Mouse (Mus musculus): Measurements from ENCODE around the gene Eef1akmt3. TPM values are rescaled to one million over a fixed set of nuclear protein-coding genes. Genes with fewer than 3 reads are reported as not detected.

Eef1akmt3 gene
- 0.40 and 0.49 TPM in 2 replicates for polyA plus RNA-seq (2012; rRNA removed; ENCODE audit: low replicate concordance)

DNA sequence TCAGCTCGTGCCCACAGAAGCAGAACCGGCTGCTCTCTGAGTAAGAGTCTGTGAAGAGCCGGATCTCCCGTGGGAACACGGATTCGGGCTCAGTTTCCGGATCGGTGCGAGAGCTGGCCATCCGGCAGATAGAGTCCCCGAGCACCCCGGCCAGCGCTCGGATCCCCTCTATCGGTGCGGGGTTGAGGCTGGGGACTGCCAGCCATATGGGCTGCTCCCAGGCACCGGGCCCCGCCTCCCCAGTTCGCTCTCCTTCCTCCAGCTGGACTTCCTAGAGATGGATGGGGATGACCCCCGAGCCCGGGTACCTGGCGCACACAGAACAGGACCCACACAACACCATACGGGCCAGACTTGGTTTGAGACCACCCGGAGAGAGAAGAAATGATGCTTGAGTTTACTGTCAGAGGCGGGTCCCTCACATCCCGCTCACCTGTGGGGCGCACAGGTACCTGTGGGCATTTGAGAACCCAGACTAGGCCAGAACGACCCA is at the start of gene Eef1akmt3, which contains the start of gene Mettl1:
Eef1akmt3 (minus strand) TSS at position 240 of the 493 bp plus-strand sequence.
Mettl1 (plus strand) TSS at position 141 of the 493 bp plus-strand sequence.

GRCm38 (mm10) chr10:127075080-127075479 is 33.8 kb upstream of the Eef1akmt3 start, which contains the start of gene Agap2:
Gene Agap2, plus strand, starts transcription at chr10:127075284.

GRCm38 (mm10) chr10:127070190-127071121 is 29.1 kb upstream of the Eef1akmt3 start, which contains the start of gene Tspan31:
Gene Tspan31, minus strand, starts transcription at chr10:127070264.

GRCm38 (mm10) chr10:127063239-127063872 is 22.0 kb upstream of the Eef1akmt3 start, which contains the start of gene Cdk4:
Gene Cdk4, plus strand, starts transcription at chr10:127063534.

GRCm38 (mm10) chr10:127059968-127060916 is 18.9 kb upstream of the Eef1akmt3 start, which contains the start of gene March9:
Gene March9, minus strand, starts transcription at chr10:127060184.

GRCm38 (mm10) chr10:127047954-127048353 is 6.6 kb upstream of the Eef1akmt3 start, which contains the start of gene Cyp27b1:
Gene Cyp27b1, plus strand, starts transcription at chr10:127048250.

GRCm38 (mm10) chr10:127030336-127031296 is 10.7 kb downstream of the Eef1akmt3 start, which contains the start of gene Tsfm:
Gene Tsfm, minus strand, starts transcription at chr10:127030840.

DNA sequence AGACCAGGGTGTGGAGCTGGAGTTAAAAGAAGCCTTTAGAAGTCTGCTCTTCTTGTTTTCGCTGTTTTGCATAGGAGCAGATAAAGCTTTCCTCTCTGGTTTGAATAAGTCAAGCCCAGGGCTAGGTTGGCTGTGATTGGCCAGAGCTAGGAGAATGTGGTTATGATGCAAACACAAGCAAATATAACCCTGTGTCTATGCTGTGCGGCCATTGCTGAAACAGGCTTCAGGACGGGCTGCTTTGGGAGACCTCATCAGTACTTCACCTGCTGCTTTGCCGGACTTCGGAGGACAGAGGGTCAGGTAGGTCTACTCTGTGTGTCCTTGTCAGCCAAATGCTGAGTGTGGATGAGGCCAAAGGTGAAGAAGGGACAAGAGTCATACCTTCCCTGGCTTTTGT is 40.8 kb downstream of the Eef1akmt3 start, which contains the start of gene Avil:
Avil (plus strand) TSS at position 181 of the 400 bp plus-strand sequence.

Other genes starting within 250 kb of the Eef1akmt3 start
- gene Atp23, start 140.2 kb downstream of the Eef1akmt3 start, polyA plus RNA-seq (2012; rRNA removed; ENCODE audit: low replicate concordance), result 6.3 and 7.4 TPM in 2 replicates
- gene Ctdsp2, start 62.8 kb downstream of the Eef1akmt3 start, polyA plus RNA-seq (2012; rRNA removed; ENCODE audit: low replicate concordance), result 152 and 174 TPM in 2 replicates
- gene Avil, start 40.8 kb downstream of the Eef1akmt3 start, polyA plus RNA-seq (2012; rRNA removed; ENCODE audit: low replicate concordance), result 0.10 and 0.26 TPM in 2 replicates
- gene Tsfm, start 10.7 kb downstream of the Eef1akmt3 start, polyA plus RNA-seq (2012; rRNA removed; ENCODE audit: low replicate concordance), result 25.4 and 47.4 TPM in 2 replicates
- 18.1 and 27.7 TPM in 2 replicates for gene Mettl1, start 99 bp downstream of the Eef1akmt3 start, polyA plus RNA-seq (2012; rRNA removed; ENCODE audit: low replicate concordance)
- 0.26 and 0.52 TPM in 2 replicates for gene Cyp27b1, start 6.7 kb upstream of the Eef1akmt3 start, polyA plus RNA-seq (2012; rRNA removed; ENCODE audit: low replicate concordance)
- gene March9, start 18.7 kb upstream of the Eef1akmt3 start, polyA plus RNA-seq (2012; rRNA removed; ENCODE audit: low replicate concordance), result 3.9 and 7.0 TPM in 2 replicates
- gene Cdk4, start 22.0 kb upstream of the Eef1akmt3 start, polyA plus RNA-seq (2012; rRNA removed; ENCODE audit: low replicate concordance), result 136 and 190 TPM in 2 replicates
- gene Tspan31, start 28.8 kb upstream of the Eef1akmt3 start, polyA plus RNA-seq (2012; rRNA removed; ENCODE audit: low replicate concordance), result 52.9 and 96.6 TPM in 2 replicates
- gene Agap2, start 33.8 kb upstream of the Eef1akmt3 start, polyA plus RNA-seq (2012; rRNA removed; ENCODE audit: low replicate concordance), result 12.7 and 45.6 TPM in 2 replicates
- gene Os9, start 79.6 kb upstream of the Eef1akmt3 start, polyA plus RNA-seq (2012; rRNA removed; ENCODE audit: low replicate concordance), result 69.6 and 79.2 TPM in 2 replicates
- gene B4galnt1, start 123.7 kb upstream of the Eef1akmt3 start, polyA plus RNA-seq (2012; rRNA removed; ENCODE audit: low replicate concordance), result 109 and 214 TPM in 2 replicates
- gene Slc26a10, start 139.1 kb upstream of the Eef1akmt3 start, polyA plus RNA-seq (2012; rRNA removed; ENCODE audit: low replicate concordance), result 2.9 and 13.3 TPM in 2 replicates
- gene Arhgef25, start 148.6 kb upstream of the Eef1akmt3 start, polyA plus RNA-seq (2012; rRNA removed; ENCODE audit: low replicate concordance), result 32.2 and 35.6 TPM in 2 replicates
- gene Dtx3, start 154.2 kb upstream of the Eef1akmt3 start, polyA plus RNA-seq (2012; rRNA removed; ENCODE audit: low replicate concordance), result 184 and 195 TPM in 2 replicates
- 29.6 and 40.7 TPM in 2 replicates for gene Pip4k2c, start 170.1 kb upstream of the Eef1akmt3 start, polyA plus RNA-seq (2012; rRNA removed; ENCODE audit: low replicate concordance)
- gene Kif5a, start 221.8 kb upstream of the Eef1akmt3 start, polyA plus RNA-seq (2012; rRNA removed; ENCODE audit: low replicate concordance), result 5.8 and 6.1 TPM in 2 replicates
- 170 and 215 TPM in 2 replicates for gene Dctn2, start 224.9 kb upstream of the Eef1akmt3 start, polyA plus RNA-seq (2012; rRNA removed; ENCODE audit: low replicate concordance)
- 31.3 and 85.1 TPM in 2 replicates for gene Mbd6, start 247.5 kb upstream of the Eef1akmt3 start, polyA plus RNA-seq (2012; rRNA removed; ENCODE audit: low replicate concordance)